Mouse (Mus musculus) heart, embryonic 14.5 days (tissue): ENCODE measurements at regions not wholly inside any gene's neighbourhood (a gene's known extent, or its start where the extent isn't known, plus 50 kb on each side); places are given as distances from the start of the nearest gene placed in this dataset.

Experiments
- ATAC-seq: fragments of 200-750 bp; cut with Nextera tagmentation; 2 replicates; pipeline ENCODE4 v1.8.0; 2017; ENCODE audit warnings: low read depth, moderate TSS enrichment; ENCODE audit not compliant: insufficient number of reproducible peaks, insufficient read depth, low FRiP score
- H3K27ac ChIP-seq, 2 experiments: fragments of 200-500 bp in 1 of 2; fragments of 300-500 bp in 1 of 2; sonication (generic) in 1 of 2; replicated peaks in 1 of 2; 2 replicates each; pipeline ENCODE4 v1.5.1; 2012 to 2014; ENCODE audit warnings: low read depth in 2 of 2, low read length in 2 of 2, control low read depth in 1 of 2, mild to moderate bottlenecking in 1 of 2, mixed read lengths in 1 of 2; ENCODE audit not compliant: control insufficient read depth in 1 of 2, insufficient read depth in 1 of 2
- H3K27me3 ChIP-seq: fragments of 300-500 bp; sonication (generic); 2 replicates; pipeline ENCODE4 v1.6.1; 2014; ENCODE audit warnings: mild to moderate bottlenecking, low read length, control low read depth; ENCODE audit not compliant: control insufficient read depth, insufficient read depth
- H3K36me3 ChIP-seq: fragments of 300-500 bp; sonication (generic); 2 replicates; pipeline ENCODE4 v1.6.1; 2014; ENCODE audit warnings: mild to moderate bottlenecking, control low read depth, low read length, mixed read lengths; ENCODE audit not compliant: control insufficient read depth, insufficient read depth
- H3K4me1 ChIP-seq, 2 experiments: fragments of 200-500 bp in 1 of 2; fragments of 300-500 bp in 1 of 2; sonication (generic) in 1 of 2; 2 replicates each; pipeline ENCODE4 v1.6.1; 2012 to 2014; ENCODE audit warnings: low read length in 2 of 2, control low read depth in 1 of 2, mixed read lengths in 1 of 2; ENCODE audit not compliant: control insufficient read depth in 2 of 2, insufficient read depth in 2 of 2
- H3K4me2 ChIP-seq: fragments of 300-500 bp; sonication (generic); 2 replicates; pipeline ENCODE4 v1.6.1; 2014; ENCODE audit warnings: mild to moderate bottlenecking, low read length
- H3K4me3 ChIP-seq, 2 experiments: fragments of 200-500 bp in 1 of 2; fragments of 300-500 bp in 1 of 2; sonication (generic) in 1 of 2; 2 replicates each; pipeline ENCODE4 v1.5.1; 2012 to 2014; ENCODE audit warnings: low read length in 2 of 2, mild to moderate bottlenecking in 2 of 2, control low read depth in 1 of 2, low read depth in 1 of 2, moderate library complexity in 1 of 2; ENCODE audit not compliant: control insufficient read depth in 1 of 2, insufficient read depth in 1 of 2
- H3K9ac ChIP-seq: fragments of 300-500 bp; sonication (generic); 2 replicates; pipeline ENCODE4 v1.6.1; 2014; ENCODE audit warnings: mild to moderate bottlenecking, low read length
- H3K9me3 ChIP-seq: fragments of 300-500 bp; sonication (generic); 2 replicates; pipeline ENCODE4 v1.6.1; 2016; ENCODE audit warnings: low read length, control low read depth; ENCODE audit not compliant: control insufficient read depth
- WGBS: fragments of 180-500 bp; shearing (Covaris S2); extraction: QIAGEN DNeasy Blood & Tissue Kit; methylation state at CpG from one replicate; pipeline ENCODE4 v1.1.7; 2014; 5-methylcytosine and 5-hydroxymethylcytosine counted together

DNA sequence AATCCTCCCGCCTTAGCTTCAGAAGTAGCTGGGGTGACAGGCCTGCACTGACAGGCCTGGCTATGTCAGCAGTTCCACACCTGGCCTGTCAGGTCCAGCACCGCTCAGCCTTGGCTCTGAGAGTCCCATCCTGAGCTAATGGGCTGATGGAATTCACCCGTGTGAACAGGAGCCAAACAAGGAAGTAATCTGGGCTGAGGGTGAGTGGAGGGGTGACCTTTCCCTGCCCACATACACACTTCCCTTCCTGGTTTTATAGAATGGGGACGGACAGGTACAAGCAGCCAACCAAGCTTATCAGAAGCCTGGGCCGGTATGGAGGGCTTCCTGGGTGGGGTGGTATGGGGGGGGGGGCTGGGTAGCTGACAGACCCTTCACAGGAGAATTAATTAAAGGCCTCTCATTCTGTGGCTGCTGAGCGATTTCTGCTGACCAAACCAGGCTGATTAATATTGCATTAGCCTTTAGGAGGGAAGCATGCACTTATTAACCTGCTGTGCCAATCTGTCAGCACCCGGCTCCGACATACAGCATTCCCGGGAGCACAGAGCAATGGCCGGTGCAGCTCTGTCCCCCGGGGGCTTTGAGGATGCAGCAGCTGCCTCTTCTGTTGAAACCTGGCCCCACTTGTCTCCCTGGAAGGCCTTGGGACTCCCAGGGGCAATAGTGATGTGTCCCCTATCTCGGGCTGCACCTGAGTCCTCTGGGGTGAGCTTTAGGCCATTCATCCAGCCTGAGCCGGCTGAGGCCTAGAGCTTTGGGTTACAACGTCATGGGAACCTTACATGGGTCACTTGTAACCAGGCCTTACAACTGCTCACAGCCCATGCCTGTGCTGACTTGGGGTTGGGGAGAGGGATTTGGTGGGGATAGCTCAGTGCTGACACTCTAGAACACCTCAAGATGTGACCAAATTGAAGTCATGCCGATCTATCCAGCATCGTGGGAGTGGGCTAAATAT lies 95.2 kb downstream of the Micall2 start:
- Histone ChIP-seq H3K4me3 (no peak overlapping the region), H3K9me3 (no peaks in the 10 kb centered on the region), H3K4me1 (no peaks in the 10 kb centered on the region), H3K4me2 (no peak overlapping the region), H3K36me3 (no peaks in the 10 kb centered on the region), H3K27ac (no peak overlapping the region), H3K27me3 (no peaks in the 10 kb centered on the region), H3K9ac (no peak overlapping the region)
- 58% methylated on average over 16 of the region's 16 CpGs for WGBS
- no peak for ATAC-seq

DNA sequence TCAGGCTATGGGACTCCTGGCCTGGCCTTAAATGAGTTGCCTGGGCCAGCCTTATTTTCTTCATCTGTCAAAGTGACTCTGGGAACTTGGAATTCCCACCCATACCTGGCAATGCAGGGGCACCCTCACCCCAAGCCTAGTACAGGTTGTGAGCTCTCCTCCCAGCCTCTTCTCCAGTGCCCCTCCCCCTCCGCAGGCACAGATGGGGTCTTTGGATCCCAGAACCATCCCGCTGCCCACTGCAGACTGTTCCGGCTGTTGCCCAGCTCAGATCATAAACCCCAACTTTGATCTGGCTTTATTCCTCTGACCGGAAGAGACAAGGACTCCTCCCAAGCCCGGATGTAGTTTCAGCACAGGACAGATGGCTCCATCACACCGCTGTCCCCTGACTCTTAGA lies 91.3 kb downstream of the Micall2 start:
- no peaks in the 10 kb centered on the region for H3K36me3 ChIP-seq
- H3K27ac ChIP-seq: no peak overlapping the region

DNA sequence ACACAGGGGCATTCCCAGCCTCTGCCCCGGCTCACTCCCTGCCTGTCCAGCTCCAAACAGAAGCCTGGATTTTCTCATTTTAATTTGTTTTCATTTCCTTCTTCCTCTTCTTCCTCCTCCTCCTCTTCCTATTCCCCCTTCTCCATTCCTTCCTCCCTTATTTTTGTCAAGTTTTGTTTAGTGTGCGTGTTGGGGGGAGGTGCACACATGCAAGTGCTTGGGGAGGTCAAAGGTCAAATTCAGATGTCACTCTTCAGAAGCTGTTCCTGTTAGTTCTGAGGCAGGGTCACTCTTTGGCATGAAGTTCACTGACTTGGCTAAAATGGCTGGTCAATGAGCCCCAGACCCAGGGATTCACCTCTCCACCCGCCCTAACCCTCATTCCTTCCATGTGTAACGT lies 85.1 kb downstream of the Micall2 start:
- Histone ChIP-seq H3K36me3 (no peaks in the 10 kb centered on the region), H3K9ac (no peak overlapping the region), H3K27ac (no peak overlapping the region), H3K4me3 (no peak overlapping the region), H3K4me2 (no peak overlapping the region), H3K4me1 (no peaks in the 10 kb centered on the region), H3K27me3 (0 out of 2 replicates have a peak, but pooled peaks cover 2% of the 10 kb centered on the region), H3K9me3 (no peaks in the 10 kb centered on the region)
- ATAC-seq: no peak
- WGBS: 47% methylated on average over 4 of the region's 4 CpGs

More for the DNA sequence above, 91.3 kb downstream of the Micall2 start:
- Histone ChIP-seq H3K4me2 (no peak overlapping the region), H3K4me3 (no peak overlapping the region), H3K9ac (no peak overlapping the region), H3K9me3 (no peaks in the 10 kb centered on the region), H3K4me1 (no peaks in the 10 kb centered on the region), H3K27me3 (no peaks in the 10 kb centered on the region)
- 74% methylated on average over 6 of the region's 6 CpGs for WGBS
- no peak for ATAC-seq
